Comparison of ENCODE assay signal across 9 mouse cellular contexts in the genomic region with DNA sequence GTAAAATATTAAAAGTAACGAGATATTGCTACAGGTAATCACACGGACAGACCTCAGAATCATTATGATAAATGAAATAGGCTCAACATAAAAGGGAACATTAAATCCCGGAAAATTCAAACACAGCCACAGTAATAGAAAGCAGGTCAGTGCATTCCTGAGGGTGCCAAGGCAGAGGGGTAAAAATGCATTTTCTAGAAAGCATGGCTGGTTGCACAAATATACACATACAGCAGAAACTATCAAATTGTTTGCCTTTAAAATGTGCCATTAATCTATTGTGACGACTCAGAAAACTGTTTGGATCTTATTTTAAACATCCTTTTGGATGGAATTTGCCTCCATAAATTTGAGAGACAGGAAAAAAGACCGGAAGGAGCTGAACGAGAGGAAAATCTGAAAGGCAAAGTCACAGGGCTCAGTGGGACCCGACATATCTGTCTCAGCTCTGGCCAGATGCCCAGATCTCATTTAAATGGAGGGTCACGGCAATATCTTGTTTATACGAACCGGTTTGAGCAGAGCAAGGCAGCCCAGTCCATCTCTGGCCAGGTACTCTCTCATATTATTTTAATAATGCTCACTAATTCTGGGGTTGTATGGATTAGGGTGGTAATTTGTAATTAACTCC. TPM values are rescaled to one million over a fixed set of nuclear protein-coding genes. Genes with fewer than 3 reads are reported as not detected.
DNase-seq lines count a peak whose midpoint lies in the region; ATAC-seq and TF ChIP-seq lines count a peak whose summit lies in the region.
"Had no signal": no experiment of that assay in that cellular context is flagged by ENCODE, and none has a peak within 500 bp of the region (broad histone marks: within the 10 kb centered on the region; RNA-seq: fewer than 3 reads in every experiment).

No protein-coding gene starts in this region.

- H3K4me3 ChIP-seq in limb, embryonic 14.5 days (replicated peaks; ENCODE audit: low read length): no peak overlapping the region
- no peak overlapping the region for H3K4me3 ChIP-seq in limb, embryonic 10.5 days
- no peak overlapping the region for H3K4me3 ChIP-seq in kidney, embryonic 16.5 days (ENCODE audit: low read length)
- no peak overlapping the region for H3K4me3 ChIP-seq in neural tube, embryonic 14.5 days (ENCODE audit: low read depth, low read length)
- H3K4me3 ChIP-seq: limb, embryonic 12.5 days had no signal

- TF ChIP-seq POLR2A in limb, embryonic 14.5 days (IDR thresholded peaks at IDR 0.05; ENCODE audit: borderline replicate concordance, extremely low read depth, insufficient read depth, insufficient read length): no peak

- H3K4me2 ChIP-seq in limb, embryonic 14.5 days (replicated peaks; ENCODE audit: low read depth, low read length, severe bottlenecking): no peak overlapping the region
- H3K4me2 ChIP-seq in kidney, embryonic 16.5 days (replicated peaks; ENCODE audit: low read depth, low read length): 0 out of 2 replicates have a peak overlapping the region, but pooled peaks have one; percentile 0
- no peak overlapping the region for H3K4me2 ChIP-seq in neural tube, embryonic 14.5 days (ENCODE audit: low read depth, low read length)
- H3K4me2 ChIP-seq: limb, embryonic 12.5 days had no signal

- no peaks in the 10 kb centered on the region for H3K27me3 ChIP-seq in limb, embryonic 14.5 days (ENCODE audit: control insufficient read depth, insufficient read depth, low read length)
- no peaks in the 10 kb centered on the region for H3K27me3 ChIP-seq in limb, embryonic 10.5 days (ENCODE audit: low read depth, poor library complexity, severe bottlenecking)
- H3K27me3 ChIP-seq in kidney, embryonic 16.5 days (ENCODE audit: insufficient read depth, low read length): no peaks in the 10 kb centered on the region
- no peaks in the 10 kb centered on the region for H3K27me3 ChIP-seq in neural tube, embryonic 14.5 days (ENCODE audit: control insufficient read depth, insufficient read depth, low read length)
- H3K27me3 ChIP-seq: limb, embryonic 12.5 days had no signal

- peak; percentile 15 for DNase-seq in adrenal gland, postnatal 14 days
- DNase-seq in adrenal gland, postnatal 4 days (ENCODE audit: low spot score in 2 of 2): no peak
- DNase-seq in limb, embryonic 14.5 days (ENCODE audit: low spot score): peak; percentile 42
- no peak for DNase-seq in limb, embryonic 10.5 days (ENCODE audit: low spot score)
- no peak for DNase-seq in layer of hippocampus, adult 11-12 months (ENCODE audit: low spot score)
- no peak for DNase-seq in cerebellum, adult 9-10 months

- H3K36me3 ChIP-seq in limb, embryonic 14.5 days (ENCODE audit: control insufficient read depth, insufficient read depth, low read length): no peaks in the 10 kb centered on the region
- H3K36me3 ChIP-seq in limb, embryonic 10.5 days: no peaks in the 10 kb centered on the region
- no peaks in the 10 kb centered on the region for H3K36me3 ChIP-seq in kidney, embryonic 16.5 days (ENCODE audit: insufficient read depth, low read length)
- no peaks in the 10 kb centered on the region for H3K36me3 ChIP-seq in neural tube, embryonic 14.5 days (ENCODE audit: control insufficient read depth, insufficient read depth, low read length)
- H3K36me3 ChIP-seq: limb, embryonic 12.5 days had no signal

- no peak overlapping the region for H3K9ac ChIP-seq in limb, embryonic 14.5 days (ENCODE audit: low read depth, low read length, severe bottlenecking)
- H3K9ac ChIP-seq in kidney, embryonic 16.5 days (replicated peaks; ENCODE audit: low read length): no peak overlapping the region
- no peak overlapping the region for H3K9ac ChIP-seq in neural tube, embryonic 14.5 days (replicated peaks; ENCODE audit: low read depth, low read length)
- H3K9ac ChIP-seq: limb, embryonic 12.5 days had no signal

- H3K27ac ChIP-seq in limb, embryonic 14.5 days (replicated peaks; ENCODE audit: low read depth, low read length): no peak overlapping the region
- H3K27ac ChIP-seq in limb, embryonic 10.5 days: no peak overlapping the region
- peak overlapping the region; percentile 72 for H3K27ac ChIP-seq in kidney, embryonic 16.5 days (ENCODE audit: low read length)
- H3K27ac ChIP-seq in neural tube, embryonic 14.5 days (ENCODE audit: low read depth, low read length): no peak overlapping the region
- H3K27ac ChIP-seq: limb, embryonic 12.5 days had no signal

- H3K4me1 ChIP-seq in limb, embryonic 14.5 days (ENCODE audit: control insufficient read depth, insufficient read depth, low read length): 0 out of 2 replicates have a peak, but pooled peaks cover 2% of the 10 kb centered on the region
- H3K4me1 ChIP-seq in limb, embryonic 10.5 days: peaks cover 19% of the 10 kb centered on the region
- peaks cover 20% of the 10 kb centered on the region for H3K4me1 ChIP-seq in kidney, embryonic 16.5 days (ENCODE audit: insufficient read depth, low read length)
- 0 out of 2 replicates have a peak, but pooled peaks cover 3% of the 10 kb centered on the region for H3K4me1 ChIP-seq in neural tube, embryonic 14.5 days (ENCODE audit: control insufficient read depth, insufficient read depth, low read length)

- 20% methylated on average over 10 of the region's 10 CpGs for WGBS in limb, embryonic 14.5 days
- WGBS in limb, embryonic 10.5 days: 68% methylated on average over 10 of the region's 10 CpGs
- WGBS in kidney, embryonic 16.5 days: 31% methylated on average over 10 of the region's 10 CpGs
- 46% methylated on average over 10 of the region's 10 CpGs for WGBS in neural tube, embryonic 14.5 days

- H3K9me3 ChIP-seq in limb, embryonic 14.5 days (ENCODE audit: control insufficient read depth, low read length): no peaks in the 10 kb centered on the region
- no peaks in the 10 kb centered on the region for H3K9me3 ChIP-seq in limb, embryonic 10.5 days (replicated peaks)
- H3K9me3 ChIP-seq in kidney, embryonic 16.5 days (ENCODE audit: low read length): no peaks in the 10 kb centered on the region
- H3K9me3 ChIP-seq in neural tube, embryonic 14.5 days (ENCODE audit: control insufficient read depth, low read length): no peaks in the 10 kb centered on the region
- H3K9me3 ChIP-seq: limb, embryonic 12.5 days had no signal

- peak; percentile 34; the same call in 1 of the 2 replicates for ATAC-seq in limb, embryonic 14.5 days (ENCODE audit: low FRiP score, low read depth)
- peak; percentile 90 for ATAC-seq in kidney, embryonic 16.5 days (ENCODE audit: low FRiP score, low TSS enrichment)
- ATAC-seq in neural tube, embryonic 14.5 days (ENCODE audit: low read depth): peak; percentile 75; the same call in 1 of the 2 replicates

RNA-seq across cellular contexts. Expression of gene Ipcef1, which starts 4.9 kb away (rescaled TPM):
- 0.74 and 5.1 TPM in 2 replicates for total RNA-seq in adrenal gland, postnatal 14 days (2021)
- 1 to 10 TPM in 1 of 2 experiments, under 1 TPM in 1; 0.45 to 2.1 TPM for total RNA-seq in adrenal gland, postnatal 4 days (2021)
- polyA plus RNA-seq in limb, embryonic 14.5 days (2012; rRNA removed): 0.31 and 0.36 TPM in 2 replicates
- polyA plus RNA-seq in limb, embryonic 14.5 days (2014; fragmentation: Nextera tagmentation; extraction: Ambion mirVana): 0.18 and 0.29 TPM in 2 replicates
- 0.03 and 0.11 TPM in 2 replicates for polyA plus RNA-seq in limb, embryonic 10.5 days (2016; fragmentation: Nextera tagmentation; extraction: Ambion mirVana)
- polyA plus RNA-seq in kidney, embryonic 16.5 days (2015; fragmentation: Nextera tagmentation; extraction: Ambion mirVana): 1.9 and 2.2 TPM in 2 replicates
- polyA plus RNA-seq in neural tube, embryonic 14.5 days (2014; fragmentation: Nextera tagmentation; extraction: Ambion mirVana): 3.3 and 5.4 TPM in 2 replicates

Comparison
In these comparisons a context has a peak if more than half of its experiments do, and no peak if none do; other contexts are left out.
1. DNase-seq: peak in adrenal gland, postnatal 14 days (single experiment) and limb, embryonic 14.5 days (single experiment); none in adrenal gland, postnatal 4 days (0 of 2), limb, embryonic 10.5 days (single experiment), layer of hippocampus, adult 11-12 months (single experiment) and cerebellum, adult 9-10 months (single experiment).
2. ATAC-seq: peak in every context shown above with its lines; median percentile 90 in kidney, embryonic 16.5 days; 75 in neural tube, embryonic 14.5 days; 34 in limb, embryonic 14.5 days.